Mouse (Mus musculus): ENCODE results near the gene Abcb8. TPM values are rescaled to one million over a fixed set of nuclear protein-coding genes. Genes with fewer than 3 reads are reported as not detected.
"Not testable (repeated sequence)": the region's sequence is repeated elsewhere in the genome, so short reads cannot be mapped to it uniquely, and the experiment has no call there.

Abcb8 gene
- polyA plus RNA-seq, 1 experiment from 2014 or later, result 49.9 TPM

- Histone ChIP-seq H3K9me3 (no peaks in the 10 kb centered on the region), H3K4me1 (peaks cover 24% of the 10 kb centered on the region), H3K4me2 (no peak overlapping the region), H3K9ac (no peak overlapping the region), H3K27ac (no peak overlapping the region), H3K36me3 (no peaks in the 10 kb centered on the region), H3K27me3 (replicated peaks) (peaks cover 28% of the 10 kb centered on the region), H3K4me3 (replicated peaks) (no peak overlapping the region)
- ATAC-seq (ENCODE audit: insufficient read depth, low FRiP score, low read depth), result no peak
- 85% methylated on average over 10 of the region's 10 CpGs for WGBS
These were observed 7.4 kb upstream of the Abcb8 start for GRCm38 (mm10) chr5:24385887-24386550.

DNA sequence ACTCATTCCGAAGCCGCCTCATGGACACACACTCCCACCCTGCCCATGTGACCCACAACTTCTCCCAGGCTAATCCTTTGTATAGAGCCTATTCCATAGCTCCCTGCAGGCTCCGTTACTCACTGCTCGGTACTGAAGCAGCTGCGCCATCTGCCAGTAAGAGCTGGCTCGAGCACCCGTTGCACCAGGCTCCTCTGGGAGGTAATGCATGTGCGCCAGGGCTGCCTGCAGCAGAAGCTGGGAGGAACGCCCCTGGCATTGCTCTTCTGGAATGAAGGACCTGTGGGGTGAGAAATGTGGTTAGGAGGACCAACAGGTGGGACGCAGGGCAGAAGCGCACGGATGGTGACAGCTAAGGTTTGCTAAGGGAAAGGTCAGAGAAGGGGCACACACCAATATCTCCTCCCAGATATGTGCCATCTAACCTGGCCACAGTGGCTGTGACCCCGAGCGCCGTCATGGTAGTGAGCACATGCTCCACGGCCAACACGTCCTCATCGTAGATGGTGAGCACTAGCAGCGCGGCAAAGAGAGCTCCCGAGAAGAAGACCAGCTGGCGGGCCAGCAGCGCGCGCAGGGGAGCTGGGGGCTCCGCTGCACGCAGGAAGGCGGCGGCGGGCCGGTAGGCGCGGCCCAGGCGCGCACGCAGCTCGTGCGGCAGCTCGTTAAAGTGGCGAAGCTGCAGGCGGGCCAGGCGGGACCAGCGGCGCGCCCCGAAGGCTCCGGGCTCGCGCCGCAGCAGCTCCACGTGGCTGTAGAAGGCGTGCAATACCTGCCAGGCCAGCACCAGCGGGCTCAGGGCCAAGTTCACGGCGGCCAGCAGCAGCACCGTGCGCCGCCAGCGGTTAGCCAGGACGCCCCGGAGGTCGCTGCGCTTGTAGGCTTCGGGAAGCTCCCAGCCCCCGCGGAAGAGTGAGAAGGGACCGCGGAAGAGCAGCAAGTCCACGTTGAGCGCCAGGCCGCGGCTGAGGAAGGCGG lies 5.9 kb upstream of the Abcb8 start:
- H3K4me3 ChIP-seq (replicated peaks), result peak overlapping the region; percentile 50
- H3K4me1 ChIP-seq, result peaks cover 23% of the 10 kb centered on the region
- ATAC-seq (ENCODE audit: insufficient read depth, low FRiP score, low read depth), result peak; percentile 47
- peaks cover 28% of the 10 kb centered on the region for H3K27me3 ChIP-seq (replicated peaks)
- H3K9ac ChIP-seq, result peak overlapping the region; percentile 33
- H3K27ac ChIP-seq, result peak overlapping the region; percentile 65
- peak overlapping the region; percentile 99 for H3K4me2 ChIP-seq
- no peaks in the 10 kb centered on the region for H3K36me3 ChIP-seq
- under 1% methylated on average over 73 of the region's 73 CpGs for WGBS
- no peaks in the 10 kb centered on the region for H3K9me3 ChIP-seq

GRCm38 (mm10) chr5:24388246-24388915 lies 5.1 kb upstream of the Abcb8 start:
- ATAC-seq (ENCODE audit: insufficient read depth, low FRiP score, low read depth), result no peak
- Histone ChIP-seq H3K4me3 (replicated peaks) (peak overlapping the region; percentile 50), H3K27me3 (replicated peaks) (peaks cover 28% of the 10 kb centered on the region), H3K4me2 (peak overlapping the region; percentile 99), H3K36me3 (no peaks in the 10 kb centered on the region), H3K4me1 (peaks cover 20% of the 10 kb centered on the region), H3K9ac (peak overlapping the region; percentile 33), H3K9me3 (no peaks in the 10 kb centered on the region), H3K27ac (peak overlapping the region; percentile 65)
- 26% methylated on average over 26 of the region's 26 CpGs for WGBS

DNA sequence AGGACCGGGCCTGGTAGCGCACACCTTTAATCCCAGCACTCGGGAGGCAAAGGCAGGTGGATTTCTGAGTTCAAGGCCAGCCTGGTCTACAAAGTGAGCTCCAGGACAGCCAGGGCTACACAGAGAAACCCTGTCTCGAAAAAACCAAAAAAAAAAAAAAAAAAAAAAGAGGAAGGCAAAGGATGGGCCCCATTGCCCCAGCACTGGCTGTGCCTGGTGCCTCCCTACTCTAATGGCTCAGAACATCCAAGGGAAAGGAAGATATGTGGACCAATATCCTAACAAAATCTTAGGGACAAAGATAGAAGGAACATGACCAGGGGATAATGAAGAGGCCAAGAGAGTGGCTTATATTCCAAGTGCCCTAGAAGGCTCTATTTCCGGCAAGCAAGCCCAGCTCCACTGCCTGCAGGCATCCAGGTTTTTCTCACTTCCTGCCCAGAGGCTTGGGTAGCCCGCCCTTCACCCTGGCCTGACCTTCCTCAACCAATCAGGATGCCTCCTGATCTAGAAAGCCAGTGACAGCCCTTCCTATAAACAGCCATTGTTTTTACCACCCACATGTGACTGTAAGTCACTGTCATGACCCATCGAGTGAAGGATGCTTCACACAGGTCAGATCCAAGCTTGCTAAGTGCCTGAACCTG lies 4.3 kb upstream of the Abcb8 start:
- Histone ChIP-seq H3K36me3 (no peaks in the 10 kb centered on the region), H3K9ac (no peak overlapping the region), H3K4me2 (no peak overlapping the region), H3K27ac (no peak overlapping the region), H3K9me3 (no peaks in the 10 kb centered on the region), H3K27me3 (replicated peaks) (peaks cover 28% of the 10 kb centered on the region), H3K4me3 (replicated peaks) (no peak overlapping the region), H3K4me1 (peaks cover 18% of the 10 kb centered on the region)
- 58% methylated on average over 7 of the region's 7 CpGs for WGBS
- ATAC-seq (ENCODE audit: insufficient read depth, low FRiP score, low read depth), result no peak

DNA sequence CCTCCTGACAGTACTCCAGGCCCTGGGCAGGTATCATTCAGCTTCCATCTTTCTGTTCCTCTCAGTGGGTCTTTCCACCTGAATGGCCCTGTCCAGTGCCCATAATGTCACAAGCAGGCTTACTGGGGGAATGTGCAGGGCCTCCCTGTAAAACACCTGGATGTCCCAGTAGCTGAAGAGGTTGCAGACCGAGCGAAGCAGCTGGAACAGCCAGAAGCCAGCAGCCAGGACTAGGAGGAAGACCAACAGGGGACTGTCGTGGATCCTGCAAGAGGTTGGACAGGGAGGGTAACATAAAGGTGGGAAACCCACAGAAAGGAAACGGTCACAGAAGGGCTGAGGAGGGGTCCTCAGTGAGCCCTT lies 3.8 kb upstream of the Abcb8 start:
- Histone ChIP-seq H3K27ac (no peak overlapping the region), H3K4me2 (no peak overlapping the region), H3K36me3 (no peaks in the 10 kb centered on the region), H3K27me3 (replicated peaks) (peaks cover 28% of the 10 kb centered on the region), H3K9ac (no peak overlapping the region), H3K9me3 (no peaks in the 10 kb centered on the region), H3K4me1 (peaks cover 19% of the 10 kb centered on the region), H3K4me3 (replicated peaks) (no peak overlapping the region)
- 78% methylated on average over 4 of the region's 4 CpGs for WGBS
- ATAC-seq (ENCODE audit: insufficient read depth, low FRiP score, low read depth), result no peak

DNA sequence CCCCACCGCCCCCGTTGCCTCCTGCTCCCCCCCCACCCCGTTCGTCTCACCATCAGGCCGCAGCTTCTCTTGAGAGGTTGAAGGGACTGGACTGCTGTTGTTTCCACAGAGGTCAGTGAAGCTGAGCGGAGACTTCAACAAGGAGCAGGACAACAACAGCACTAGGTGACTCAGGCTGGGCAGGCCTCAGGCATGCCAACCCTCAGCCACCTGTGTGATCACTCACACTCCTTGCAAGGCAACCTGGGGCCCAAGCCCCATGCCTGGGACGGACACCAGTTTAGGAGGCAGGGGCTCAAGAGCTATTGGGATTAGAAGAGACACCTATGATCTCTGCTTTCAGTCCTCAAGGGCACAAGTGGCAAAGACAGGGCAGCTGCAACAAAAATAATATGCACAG lies 1.6 kb upstream of the Abcb8 start, which contains the start of gene Atg9b:
Gene Atg9b, minus strand, starts transcription at position 280 of the 400 bp plus-strand sequence.
- no peak within 1 kb of the TSS for H3K9ac ChIP-seq
- H3K27me3 ChIP-seq (replicated peaks), result peaks cover 9% of the 10 kb centered on the region

DNA sequence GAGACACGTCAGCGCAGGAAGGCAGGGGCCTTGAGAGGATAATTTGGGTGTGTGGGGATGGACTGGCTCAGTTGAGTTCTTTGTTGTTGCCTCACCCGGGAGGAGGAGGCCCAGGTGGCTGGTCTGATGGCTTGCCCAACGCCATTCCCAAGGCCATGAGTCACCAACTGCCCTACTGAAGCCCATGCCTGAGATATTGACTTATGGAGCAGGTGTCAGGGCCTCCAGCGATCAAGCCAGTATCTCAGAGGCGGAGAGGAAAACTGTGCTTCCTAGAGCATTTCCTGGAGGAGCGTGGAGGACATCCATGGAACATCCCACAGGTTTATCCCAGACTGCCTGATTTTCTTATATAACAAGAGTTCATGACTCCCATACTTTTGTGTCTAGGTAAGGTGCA lies 739 bp upstream of the Abcb8 start:
- Histone ChIP-seq H3K4me2 (no peak overlapping the region), H3K36me3 (no peaks in the 10 kb centered on the region), H3K27me3 (replicated peaks) (0 out of 2 replicates have a peak, but pooled peaks cover 4% of the 10 kb centered on the region), H3K4me1 (peaks cover 18% of the 10 kb centered on the region; the same call in 1 of the 2 replicates), H3K4me3 (replicated peaks) (no peak overlapping the region), H3K27ac (peak overlapping the region; percentile 40; the same call in 1 of the 2 replicates), H3K9ac (no peak overlapping the region), H3K9me3 (no peaks in the 10 kb centered on the region)
- WGBS, result 68% methylated on average over 7 of the region's 7 CpGs
- no peak for ATAC-seq (ENCODE audit: insufficient read depth, low FRiP score, low read depth)

More for the DNA sequence above, 1.6 kb upstream of the Abcb8 start, which contains the start of gene Atg9b:
- H3K36me3 ChIP-seq, result no peaks in the 10 kb centered on the region
- 80% methylated on average over 7 of the region's 7 CpGs for WGBS
- H3K27ac ChIP-seq, result peak within 1 kb of the TSS; percentile 40; the same call in 1 of the 2 replicates
- H3K4me2 ChIP-seq, result no peak within 1 kb of the TSS
- peaks cover 24% of the 10 kb centered on the region for H3K4me1 ChIP-seq
- H3K4me3 ChIP-seq (replicated peaks), result no peak within 1 kb of the TSS
- no peaks in the 10 kb centered on the region for H3K9me3 ChIP-seq
- no peak for ATAC-seq (ENCODE audit: insufficient read depth, low FRiP score, low read depth)

DNA sequence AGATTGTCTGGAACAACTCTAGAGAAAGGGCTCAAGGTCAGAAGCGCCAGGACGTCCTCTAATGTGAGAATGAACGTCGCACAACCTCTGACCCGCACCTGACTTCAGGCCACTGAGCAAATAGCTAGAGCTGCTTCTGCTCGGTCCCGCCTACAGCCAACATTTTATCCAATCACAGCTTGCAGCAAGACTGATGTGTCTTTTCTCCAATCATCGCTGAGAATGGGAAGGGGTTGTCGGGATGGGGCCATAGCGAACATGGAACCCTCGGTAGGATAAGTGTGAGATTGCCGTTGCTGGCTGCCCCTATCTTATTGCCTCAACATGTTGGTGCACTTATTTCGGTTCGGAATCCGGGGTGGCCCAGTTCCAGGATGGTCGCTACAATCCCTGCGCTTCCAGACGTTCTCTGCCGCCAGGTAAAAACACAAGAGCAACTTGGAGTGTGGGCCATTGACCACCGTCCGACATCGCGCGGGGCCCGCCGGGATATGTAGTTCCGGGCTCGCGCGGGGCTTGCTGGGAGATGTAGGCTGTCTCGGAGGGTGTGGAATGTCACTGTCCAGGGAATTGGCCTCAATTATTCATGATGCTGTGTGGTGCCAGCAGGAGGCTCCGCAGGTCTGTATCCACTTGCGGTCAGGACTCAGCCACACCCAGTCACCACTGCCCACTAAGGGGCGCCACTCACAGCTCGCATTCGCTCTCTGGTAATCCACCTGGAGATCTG lies 867 bp downstream of the Abcb8 start:
- Histone ChIP-seq H3K9ac (peak overlapping the region; percentile 44; the same call in 1 of the 2 replicates), H3K27me3 (replicated peaks) (no peaks in the 10 kb centered on the region), H3K4me3 (replicated peaks) (peak overlapping the region; percentile 58), H3K27ac (peak overlapping the region; percentile 83), H3K4me2 (peak overlapping the region; percentile 75), H3K9me3 (no peaks in the 10 kb centered on the region), H3K4me1 (peaks cover 9% of the 10 kb centered on the region; the same call in 1 of the 2 replicates), H3K36me3 (no peaks in the 10 kb centered on the region)
- WGBS, result under 1% methylated on average over 36 of the region's 36 CpGs
- peak; percentile 97 for ATAC-seq (ENCODE audit: insufficient read depth, low FRiP score, low read depth)

- H3K36me3 ChIP-seq; ATAC-seq (ENCODE audit: insufficient read depth, low FRiP score, low read depth); H3K27ac ChIP-seq; H3K9me3 ChIP-seq; H3K4me2 ChIP-seq; H3K4me3 ChIP-seq (replicated peaks); H3K9ac ChIP-seq; H3K4me1 ChIP-seq; H3K27me3 ChIP-seq (replicated peaks): not testable (repeated sequence)
- 84% methylated on average over 6 of the region's 6 CpGs for WGBS
These were observed 2.8 kb downstream of the Abcb8 start for GRCm38 (mm10) chr5:24396254-24396653.

- no peaks in the 10 kb centered on the region for H3K9me3 ChIP-seq
- H3K9ac ChIP-seq, result no peak overlapping the region
- no peaks in the 10 kb centered on the region for H3K27me3 ChIP-seq (replicated peaks)
- peaks cover 10% of the 10 kb centered on the region; the same call in 1 of the 2 replicates for H3K36me3 ChIP-seq
- H3K4me3 ChIP-seq (replicated peaks), result no peak overlapping the region
- H3K4me2 ChIP-seq, result no peak overlapping the region
- no peak for ATAC-seq (ENCODE audit: insufficient read depth, low FRiP score, low read depth)
- no peak overlapping the region for H3K27ac ChIP-seq
- WGBS, result 91% methylated on average over 10 of the region's 10 CpGs
- H3K4me1 ChIP-seq, result peaks cover 5% of the 10 kb centered on the region; the same call in 1 of the 2 replicates
These were observed 6.2 kb downstream of the Abcb8 start for GRCm38 (mm10) chr5:24399686-24400085.

DNA sequence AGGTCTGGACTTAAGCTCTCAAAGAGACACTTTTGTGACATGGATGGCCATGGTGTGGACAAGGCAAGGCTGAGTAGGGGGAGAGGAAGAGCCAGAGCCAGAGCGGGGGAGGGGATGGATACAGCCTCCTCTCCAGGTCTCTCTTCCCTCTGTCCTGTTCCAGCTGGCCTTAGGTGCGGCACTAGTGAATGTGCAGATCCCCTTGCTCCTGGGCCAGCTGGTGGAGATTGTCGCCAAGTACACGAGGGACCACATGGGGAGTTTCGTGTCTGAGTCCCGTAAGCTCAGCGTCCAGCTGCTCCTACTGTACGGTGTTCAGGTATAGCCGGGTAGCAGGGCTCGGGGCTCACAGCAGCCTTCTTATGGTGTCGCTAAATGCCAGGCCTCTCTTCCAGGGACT lies 6.9 kb downstream of the Abcb8 start:
- Histone ChIP-seq H3K9ac (no peak overlapping the region), H3K4me1 (no peaks in the 10 kb centered on the region), H3K4me2 (no peak overlapping the region), H3K27ac (no peak overlapping the region), H3K36me3 (peaks cover 10% of the 10 kb centered on the region; the same call in 1 of the 2 replicates), H3K9me3 (no peaks in the 10 kb centered on the region), H3K4me3 (replicated peaks) (no peak overlapping the region), H3K27me3 (replicated peaks) (no peaks in the 10 kb centered on the region)
- 83% methylated on average over 11 of the region's 11 CpGs for WGBS
- no peak for ATAC-seq (ENCODE audit: insufficient read depth, low FRiP score, low read depth)

Measured in stomach, embryonic 15.5 days (tissue).